ENCODE assay signal across 15 mouse cellular contexts in genomic region chr7:133743611-133744010, GRCm38 (mm10). TPM values are rescaled to one million over a fixed set of nuclear protein-coding genes. Genes with fewer than 3 reads are reported as not detected.
DNase-seq lines count a peak whose midpoint lies in the region; ATAC-seq and TF ChIP-seq lines count a peak whose summit lies in the region.
"Had no signal": no experiment of that assay in that cellular context is flagged by ENCODE, and none has a peak within 500 bp of the region (broad histone marks: within the 10 kb centered on the region; RNA-seq: fewer than 3 reads in every experiment).

No protein-coding gene starts in this region.

- no peak for ATAC-seq in heart, embryonic 11.5 days (replicated peaks; ENCODE audit: insufficient number of reproducible peaks, low FRiP score, low TSS enrichment)
- ATAC-seq in midbrain, embryonic 14.5 days (ENCODE audit: low FRiP score, low TSS enrichment), result no peak
- no peak for ATAC-seq in midbrain, embryonic 15.5 days (replicated peaks)
- ATAC-seq: activated CD4-positive, CD25-positive, alpha-beta regulatory T cell, adult 4 months; intestine, postnatal 0 days had no signal

- H3K9ac ChIP-seq in heart, embryonic 11.5 days (ENCODE audit: low read depth, low read length), result no peak overlapping the region
- H3K9ac ChIP-seq in midbrain, embryonic 14.5 days (replicated peaks; ENCODE audit: low read length), result no peak overlapping the region
- H3K9ac ChIP-seq in midbrain, embryonic 15.5 days, result no peak overlapping the region

- H3K36me3 ChIP-seq in heart, embryonic 11.5 days (ENCODE audit: control insufficient read depth, insufficient read depth, low read length), result peaks cover 5% of the 10 kb centered on the region; the same call in 1 of the 2 replicates
- peaks cover 40% of the 10 kb centered on the region for H3K36me3 ChIP-seq in midbrain, embryonic 14.5 days (ENCODE audit: control insufficient read depth, insufficient read depth, low read length)
- no peaks in the 10 kb centered on the region; the same call in 1 of the 2 replicates for H3K36me3 ChIP-seq in midbrain, embryonic 15.5 days (replicated peaks)

- DNase-seq in adrenal gland, postnatal 36 days, result peak; percentile 35 to 47
- no peak for DNase-seq in adrenal gland, adult 8-10 months
- DNase-seq in heart, adult 9 months (ENCODE audit: low spot score in 2 of 2), result no peak
- peak; percentile 29 for DNase-seq in midbrain, embryonic 14.5 days
- peak; percentile 71 for DNase-seq in skeletal muscle tissue, adult 2 months (ENCODE audit: low read depth, low spot score)
- no peak for DNase-seq in layer of hippocampus, adult 2 months (ENCODE audit: low spot score in 2 of 2)
- DNase-seq: cerebellum, adult 18-20 months; lung, postnatal 4 days had no signal

- H3K4me1 ChIP-seq in heart, embryonic 11.5 days (ENCODE audit: control insufficient read depth, insufficient read depth, low read length), result peaks cover 26% of the 10 kb centered on the region
- H3K4me1 ChIP-seq in midbrain, embryonic 14.5 days (ENCODE audit: control insufficient read depth, insufficient read depth, low read length), result no peaks in the 10 kb centered on the region
- H3K4me1 ChIP-seq in midbrain, embryonic 15.5 days, result no peaks in the 10 kb centered on the region

- peak overlapping the region; percentile 80; the same call in 1 of the 2 replicates for H3K27ac ChIP-seq in heart, embryonic 11.5 days (ENCODE audit: low read depth, low read length)
- H3K27ac ChIP-seq in midbrain, embryonic 14.5 days (replicated peaks; ENCODE audit: low read depth, low read length), result no peak overlapping the region
- no peak overlapping the region for H3K27ac ChIP-seq in midbrain, embryonic 15.5 days
- H3K27ac ChIP-seq in layer of hippocampus, adult 2 months, result no peak overlapping the region; the same call in 1 of the 2 replicates
- H3K27ac ChIP-seq: left cerebral cortex, adult 2 months had no signal

- no peak overlapping the region for H3K4me2 ChIP-seq in heart, embryonic 11.5 days
- H3K4me2 ChIP-seq in midbrain, embryonic 14.5 days (ENCODE audit: low read length), result no peak overlapping the region
- no peak overlapping the region for H3K4me2 ChIP-seq in midbrain, embryonic 15.5 days
- H3K4me2 ChIP-seq: liver, embryonic 11.5 days had no signal

- no peak for TF ChIP-seq CTCF in layer of hippocampus, adult 2 months (conservative IDR thresholded peaks at IDR 0.05)

- no peak overlapping the region for H3K4me3 ChIP-seq in heart, embryonic 11.5 days (ENCODE audit: low read depth, low read length)
- H3K4me3 ChIP-seq in midbrain, embryonic 14.5 days (replicated peaks; ENCODE audit: low read depth, low read length), result no peak overlapping the region
- no peak overlapping the region for H3K4me3 ChIP-seq in midbrain, embryonic 15.5 days
- no peak overlapping the region for H3K4me3 ChIP-seq in layer of hippocampus, adult 2 months
- H3K4me3 ChIP-seq: left cerebral cortex, adult 2 months; myocyte had no signal

- H3K27me3 ChIP-seq in heart, embryonic 11.5 days (ENCODE audit: control insufficient read depth, insufficient read depth, low read length), result no peaks in the 10 kb centered on the region
- no peaks in the 10 kb centered on the region for H3K27me3 ChIP-seq in midbrain, embryonic 14.5 days (ENCODE audit: control insufficient read depth, insufficient read depth, low read length)
- H3K27me3 ChIP-seq in midbrain, embryonic 15.5 days (replicated peaks), result no peaks in the 10 kb centered on the region

- no peaks in the 10 kb centered on the region for H3K9me3 ChIP-seq in heart, embryonic 11.5 days (replicated peaks; ENCODE audit: control insufficient read depth, low read length)
- H3K9me3 ChIP-seq in midbrain, embryonic 14.5 days (ENCODE audit: control insufficient read depth, low read length), result no peaks in the 10 kb centered on the region
- H3K9me3 ChIP-seq in midbrain, embryonic 15.5 days, result no peaks in the 10 kb centered on the region

- 34% methylated on average over 4 of the region's 4 CpGs for WGBS in heart, embryonic 11.5 days (ENCODE audit: insufficient replicate concordance)
- WGBS in midbrain, embryonic 14.5 days, result 71% methylated on average over 4 of the region's 4 CpGs
- WGBS in midbrain, embryonic 15.5 days, result 79% methylated on average over 4 of the region's 4 CpGs

RNA-seq across cellular contexts. Expression of gene Fank1, which starts 33.0 kb away (rescaled TPM):
- under 1 TPM in 1 of 2 experiments, not detected in 1; 0.50 TPM for total RNA-seq in adrenal gland, postnatal 36 days (2021)
- total RNA-seq in adrenal gland, adult 8-10 months (2022), result 1 to 10 TPM in 1 of 4 experiments, under 1 TPM in 2, not detected in 1; 0.20 to 1.0 (median 0.42) TPM
- polyA plus RNA-seq in heart, embryonic 11.5 days (2014; fragmentation: Nextera tagmentation; extraction: Ambion mirVana), result 0.10 TPM in 1 of 2 replicates, not detected in the other
- polyA plus RNA-seq in midbrain, embryonic 14.5 days (2014; fragmentation: Nextera tagmentation; extraction: Ambion mirVana), result 3.8 and 3.9 TPM in 2 replicates
- 4.0 and 5.5 TPM in 2 replicates for polyA plus RNA-seq in midbrain, embryonic 15.5 days (2015; fragmentation: Nextera tagmentation; extraction: Ambion mirVana)
- 1 to 10 TPM; 2.0 to 2.5 TPM for total RNA-seq in layer of hippocampus, adult 2 months (2021)
- polyA plus RNA-seq: activated CD4-positive, CD25-positive, alpha-beta regulatory T cell, adult 4 months; liver, embryonic 11.5 days had no signal

RNA-seq across cellular contexts. Expression of gene Uros, which starts 33.7 kb away (rescaled TPM):
- total RNA-seq in adrenal gland, postnatal 36 days (2021), result 10 to 100 TPM; 13.3 to 16.1 TPM
- total RNA-seq in adrenal gland, adult 8-10 months (2022), result 10 to 100 TPM; 14.2 to 21.1 (median 16.7) TPM
- 53.0 and 53.6 TPM in 2 replicates for polyA plus RNA-seq in heart, embryonic 11.5 days (2014; fragmentation: Nextera tagmentation; extraction: Ambion mirVana)
- 57.7 and 58.3 TPM in 2 replicates for polyA plus RNA-seq in midbrain, embryonic 14.5 days (2014; fragmentation: Nextera tagmentation; extraction: Ambion mirVana)
- polyA plus RNA-seq in midbrain, embryonic 15.5 days (2015; fragmentation: Nextera tagmentation; extraction: Ambion mirVana), result 60.4 and 62.9 TPM in 2 replicates
- total RNA-seq in layer of hippocampus, adult 2 months (2021), result 10 to 100 TPM; 17.7 to 21.3 TPM

RNA-seq across cellular contexts. Expression of gene Bccip, which starts 34.5 kb away (rescaled TPM):
- 10 to 100 TPM; 61.7 to 64.2 TPM for total RNA-seq in adrenal gland, postnatal 36 days (2021)
- total RNA-seq in adrenal gland, adult 8-10 months (2022), result 10 to 100 TPM; 52.5 to 78.0 (median 65.2) TPM
- polyA plus RNA-seq in heart, embryonic 11.5 days (2014; fragmentation: Nextera tagmentation; extraction: Ambion mirVana), result 100 and 102 TPM in 2 replicates
- polyA plus RNA-seq in midbrain, embryonic 14.5 days (2014; fragmentation: Nextera tagmentation; extraction: Ambion mirVana), result 76.9 and 89.0 TPM in 2 replicates
- 91.7 and 95.6 TPM in 2 replicates for polyA plus RNA-seq in midbrain, embryonic 15.5 days (2015; fragmentation: Nextera tagmentation; extraction: Ambion mirVana)
- total RNA-seq in layer of hippocampus, adult 2 months (2021), result 10 to 100 TPM; 68.7 to 69.9 TPM

RNA-seq across cellular contexts. Expression of gene Dhx32, which starts 38.9 kb away (rescaled TPM):
- total RNA-seq in adrenal gland, postnatal 36 days (2021), result 10 to 100 TPM; 57.7 to 62.5 TPM
- total RNA-seq in adrenal gland, adult 8-10 months (2022), result 10 to 100 TPM; 57.3 to 62.8 (median 61.1) TPM
- 24.7 and 30.8 TPM in 2 replicates for polyA plus RNA-seq in heart, embryonic 11.5 days (2014; fragmentation: Nextera tagmentation; extraction: Ambion mirVana)
- 34.2 and 46.4 TPM in 2 replicates for polyA plus RNA-seq in midbrain, embryonic 14.5 days (2014; fragmentation: Nextera tagmentation; extraction: Ambion mirVana)
- polyA plus RNA-seq in midbrain, embryonic 15.5 days (2015; fragmentation: Nextera tagmentation; extraction: Ambion mirVana), result 42.6 and 43.6 TPM in 2 replicates
- 10 to 100 TPM; 36.5 to 39.2 TPM for total RNA-seq in layer of hippocampus, adult 2 months (2021)

Comparison
In these comparisons a context has a peak if more than half of its experiments do, and no peak if none do; other contexts are left out.
1. DNase-seq: peak in adrenal gland, postnatal 36 days (2 of 2), midbrain, embryonic 14.5 days (single experiment) and skeletal muscle tissue, adult 2 months (single experiment); none in adrenal gland, adult 8-10 months (single experiment), heart, adult 9 months (0 of 2) and layer of hippocampus, adult 2 months (0 of 2).